Mouse (Mus musculus) stomach, postnatal 0 days (tissue): ENCODE measurements around the gene Actn1.

Experiments
- CTCF ChIP-seq: IDR thresholded peaks from 2 replicates; pipeline ENCODE4 v1.5.1; 2016; ENCODE audit warnings: antibody characterized with exemption, low read depth, mild to moderate bottlenecking, moderate library complexity
- EP300 ChIP-seq: optimal IDR thresholded peaks from 2 replicates; pipeline ENCODE3; 2016; ENCODE audit warnings: antibody characterized with exemption

GRCm38 (mm10) chr12:80307556-80307955 is 47.4 kb upstream of the Actn1 start:
- TF ChIP-seq CTCF (no peak), EP300 (no peak)
